Comparison of ENCODE assay signal across 19 mouse cellular contexts in the genomic region with DNA sequence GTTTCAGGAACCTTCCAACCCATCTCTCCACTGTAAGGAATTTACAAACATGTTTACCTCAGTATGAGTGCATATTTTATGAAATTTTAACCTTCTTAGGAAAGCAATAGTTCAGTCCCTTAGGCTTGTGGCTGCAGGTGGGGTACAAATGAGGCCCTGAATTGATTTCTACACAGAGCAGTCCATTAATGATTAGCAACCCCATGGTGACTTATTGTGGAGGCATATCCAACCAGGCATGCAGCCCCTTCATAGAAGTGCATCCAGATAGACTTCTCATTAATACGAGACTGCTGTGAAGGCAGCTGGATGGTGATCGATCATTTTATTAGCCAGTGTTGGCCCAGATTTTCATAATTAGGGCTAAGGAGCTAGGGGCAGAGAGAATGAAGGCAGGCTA.
"Had no signal": no experiment of that assay in that cellular context is flagged by ENCODE, and none has a peak within 500 bp of the region (broad histone marks: within the 10 kb centered on the region; RNA-seq: fewer than 3 reads in every experiment).

No protein-coding gene starts in this region.

- H3K9me3 ChIP-seq: hindbrain, embryonic 15.5 days; limb, embryonic 12.5 days; limb, embryonic 15.5 days; midbrain, embryonic 12.5 days; midbrain, embryonic 15.5 days; neural tube, embryonic 12.5 days; stomach, embryonic 15.5 days had no signal

- H3K36me3 ChIP-seq: hindbrain, embryonic 15.5 days; limb, embryonic 12.5 days; limb, embryonic 15.5 days; midbrain, embryonic 12.5 days; midbrain, embryonic 15.5 days; neural tube, embryonic 12.5 days; stomach, embryonic 15.5 days had no signal

- H3K27ac ChIP-seq: hindbrain, embryonic 15.5 days; limb, embryonic 12.5 days; limb, embryonic 15.5 days; liver, embryonic 14.5 days; macrophage; midbrain, embryonic 12.5 days; midbrain, embryonic 15.5 days; neural tube, embryonic 12.5 days; stomach, embryonic 15.5 days had no signal

- H3K27me3 ChIP-seq: hindbrain, embryonic 15.5 days; limb, embryonic 12.5 days; limb, embryonic 15.5 days; midbrain, embryonic 12.5 days; midbrain, embryonic 15.5 days; neural tube, embryonic 12.5 days; stomach, embryonic 15.5 days had no signal

- DNase-seq: left cerebral cortex, postnatal 4 days; liver, postnatal 0 days; lung, embryonic 14.5 days; right cerebral cortex, adult 18-20 months; right cerebral cortex, postnatal 14 days; right cerebral cortex, postnatal 4 days; thymus, postnatal 25 days had no signal

- ATAC-seq: intestine, postnatal 0 days; liver, postnatal 0 days; lung, postnatal 0 days; midbrain, embryonic 15.5 days had no signal

- H3K4me1 ChIP-seq: hindbrain, embryonic 15.5 days; limb, embryonic 15.5 days; midbrain, embryonic 12.5 days; neural tube, embryonic 12.5 days; stomach, embryonic 15.5 days had no signal

- H3K4me2 ChIP-seq: hindbrain, embryonic 15.5 days; limb, embryonic 12.5 days; limb, embryonic 15.5 days; liver, embryonic 11.5 days; lung, embryonic 14.5 days; midbrain, embryonic 12.5 days; midbrain, embryonic 15.5 days; neural tube, embryonic 12.5 days; stomach, embryonic 15.5 days had no signal

- H3K9ac ChIP-seq: hindbrain, embryonic 15.5 days; limb, embryonic 12.5 days; limb, embryonic 15.5 days; liver, embryonic 14.5 days; liver, postnatal 0 days; lung, embryonic 14.5 days; midbrain, embryonic 12.5 days; midbrain, embryonic 15.5 days; neural tube, embryonic 12.5 days; stomach, embryonic 15.5 days had no signal

- H3K4me3 ChIP-seq: hindbrain, embryonic 15.5 days; limb, embryonic 12.5 days; limb, embryonic 15.5 days; midbrain, embryonic 12.5 days; midbrain, embryonic 15.5 days; neural tube, embryonic 12.5 days; stomach, embryonic 15.5 days had no signal
